Mouse (Mus musculus): ENCODE results near the gene Olfr666. TPM values are rescaled to one million over a fixed set of nuclear protein-coding genes. Genes with fewer than 3 reads are reported as not detected.

Olfr666 gene
- polyA plus RNA-seq (2014; fragmentation: Illumina TruSeq; extraction: RNeasy Lipid Tissue Mini Kit (QIAGEN cat#74804); ENCODE audit: low read depth, low replicate concordance): not detected

GRCm38 (mm10) chr7:104895852-104896251 lies at the start of gene Olfr666:
Gene Olfr666 (minus strand): TSS chr7:104895952.

GRCm38 (mm10) chr7:104933940-104934339 lies 38.2 kb upstream of the Olfr666 start, which contains the start of gene Olfr669:
Gene Olfr669 (plus strand): TSS chr7:104934240.

GRCm38 (mm10) chr7:104927957-104928356 lies 32.2 kb upstream of the Olfr666 start, which contains the start of gene Olfr668:
Gene Olfr668 (minus strand): TSS chr7:104928057.

GRCm38 (mm10) chr7:104921382-104921781 lies 25.6 kb upstream of the Olfr666 start, which contains the start of gene Olfr667:
Gene Olfr667 (minus strand): TSS chr7:104921482.

GRCm38 (mm10) chr7:104877731-104878130 lies 18.0 kb downstream of the Olfr666 start, which contains the start of gene Olfr665:
Gene Olfr665 (plus strand): TSS chr7:104878031.

GRCm38 (mm10) chr7:104856709-104857108 lies 39.0 kb downstream of the Olfr666 start, which contains the start of gene Usp17la:
Gene Usp17la (plus strand): TSS chr7:104857009.

GRCm38 (mm10) chr7:104842503-104842902 lies 53.2 kb downstream of the Olfr666 start, which contains the start of gene Usp17lb:
Gene Usp17lb (minus strand): TSS chr7:104842603.

Other genes with a start within 250 kb of the Olfr666 start
- not detected for gene Olfr658, start 248.6 kb downstream of the Olfr666 start, polyA plus RNA-seq (2014; fragmentation: Illumina TruSeq; extraction: RNeasy Lipid Tissue Mini Kit (QIAGEN cat#74804); ENCODE audit: low read depth, low replicate concordance)
- gene Olfr659, start 229.2 kb downstream of the Olfr666 start, polyA plus RNA-seq (2014; fragmentation: Illumina TruSeq; extraction: RNeasy Lipid Tissue Mini Kit (QIAGEN cat#74804); ENCODE audit: low read depth, low replicate concordance): not detected
- not detected for gene Olfr661, start 209.5 kb downstream of the Olfr666 start, polyA plus RNA-seq (2014; fragmentation: Illumina TruSeq; extraction: RNeasy Lipid Tissue Mini Kit (QIAGEN cat#74804); ENCODE audit: low read depth, low replicate concordance)
- gene Usp17le, start 118.5 kb downstream of the Olfr666 start, polyA plus RNA-seq (2014; fragmentation: Illumina TruSeq; extraction: RNeasy Lipid Tissue Mini Kit (QIAGEN cat#74804); ENCODE audit: low read depth, low replicate concordance): not detected
- not detected for gene Usp17lb, start 53.3 kb downstream of the Olfr666 start, polyA plus RNA-seq (2014; fragmentation: Illumina TruSeq; extraction: RNeasy Lipid Tissue Mini Kit (QIAGEN cat#74804); ENCODE audit: low read depth, low replicate concordance)
- gene Usp17la, start 38.9 kb downstream of the Olfr666 start, polyA plus RNA-seq (2014; fragmentation: Illumina TruSeq; extraction: RNeasy Lipid Tissue Mini Kit (QIAGEN cat#74804); ENCODE audit: low read depth, low replicate concordance): not detected
- gene Olfr665, start 17.9 kb downstream of the Olfr666 start, polyA plus RNA-seq (2014; fragmentation: Illumina TruSeq; extraction: RNeasy Lipid Tissue Mini Kit (QIAGEN cat#74804); ENCODE audit: low read depth, low replicate concordance): not detected
- gene Olfr667, start 25.5 kb upstream of the Olfr666 start, polyA plus RNA-seq (2014; fragmentation: Illumina TruSeq; extraction: RNeasy Lipid Tissue Mini Kit (QIAGEN cat#74804); ENCODE audit: low read depth, low replicate concordance): not detected
- not detected for gene Olfr668, start 32.1 kb upstream of the Olfr666 start, polyA plus RNA-seq (2014; fragmentation: Illumina TruSeq; extraction: RNeasy Lipid Tissue Mini Kit (QIAGEN cat#74804); ENCODE audit: low read depth, low replicate concordance)
- gene Olfr669, start 38.3 kb upstream of the Olfr666 start, polyA plus RNA-seq (2014; fragmentation: Illumina TruSeq; extraction: RNeasy Lipid Tissue Mini Kit (QIAGEN cat#74804); ENCODE audit: low read depth, low replicate concordance): not detected
- not detected for gene Olfr670, start 66.7 kb upstream of the Olfr666 start, polyA plus RNA-seq (2014; fragmentation: Illumina TruSeq; extraction: RNeasy Lipid Tissue Mini Kit (QIAGEN cat#74804); ENCODE audit: low read depth, low replicate concordance)
- gene Olfr671, start 83.2 kb upstream of the Olfr666 start, polyA plus RNA-seq (2014; fragmentation: Illumina TruSeq; extraction: RNeasy Lipid Tissue Mini Kit (QIAGEN cat#74804); ENCODE audit: low read depth, low replicate concordance): not detected
- gene Olfr672, start 106.1 kb upstream of the Olfr666 start, polyA plus RNA-seq (2014; fragmentation: Illumina TruSeq; extraction: RNeasy Lipid Tissue Mini Kit (QIAGEN cat#74804); ENCODE audit: low read depth, low replicate concordance): not detected
- not detected for gene Olfr675, start 132.5 kb upstream of the Olfr666 start, polyA plus RNA-seq (2014; fragmentation: Illumina TruSeq; extraction: RNeasy Lipid Tissue Mini Kit (QIAGEN cat#74804); ENCODE audit: low read depth, low replicate concordance)
- not detected for gene Olfr676, start 136.7 kb upstream of the Olfr666 start, polyA plus RNA-seq (2014; fragmentation: Illumina TruSeq; extraction: RNeasy Lipid Tissue Mini Kit (QIAGEN cat#74804); ENCODE audit: low read depth, low replicate concordance)
- gene Olfr677, start 155.4 kb upstream of the Olfr666 start, polyA plus RNA-seq (2014; fragmentation: Illumina TruSeq; extraction: RNeasy Lipid Tissue Mini Kit (QIAGEN cat#74804); ENCODE audit: low read depth, low replicate concordance): not detected
- gene Olfr678, start 168.5 kb upstream of the Olfr666 start, polyA plus RNA-seq (2014; fragmentation: Illumina TruSeq; extraction: RNeasy Lipid Tissue Mini Kit (QIAGEN cat#74804); ENCODE audit: low read depth, low replicate concordance): not detected
- not detected for gene Olfr679, start 185.3 kb upstream of the Olfr666 start, polyA plus RNA-seq (2014; fragmentation: Illumina TruSeq; extraction: RNeasy Lipid Tissue Mini Kit (QIAGEN cat#74804); ENCODE audit: low read depth, low replicate concordance)
- not detected for gene Olfr680-ps1, start 196.9 kb upstream of the Olfr666 start, polyA plus RNA-seq (2014; fragmentation: Illumina TruSeq; extraction: RNeasy Lipid Tissue Mini Kit (QIAGEN cat#74804); ENCODE audit: low read depth, low replicate concordance)
- not detected for gene Olfr681, start 220.9 kb upstream of the Olfr666 start, polyA plus RNA-seq (2014; fragmentation: Illumina TruSeq; extraction: RNeasy Lipid Tissue Mini Kit (QIAGEN cat#74804); ENCODE audit: low read depth, low replicate concordance)

All from testis, adult 10 weeks (tissue).